Mouse (Mus musculus): Measurements from ENCODE around the gene Hist3h2a.

DNA sequence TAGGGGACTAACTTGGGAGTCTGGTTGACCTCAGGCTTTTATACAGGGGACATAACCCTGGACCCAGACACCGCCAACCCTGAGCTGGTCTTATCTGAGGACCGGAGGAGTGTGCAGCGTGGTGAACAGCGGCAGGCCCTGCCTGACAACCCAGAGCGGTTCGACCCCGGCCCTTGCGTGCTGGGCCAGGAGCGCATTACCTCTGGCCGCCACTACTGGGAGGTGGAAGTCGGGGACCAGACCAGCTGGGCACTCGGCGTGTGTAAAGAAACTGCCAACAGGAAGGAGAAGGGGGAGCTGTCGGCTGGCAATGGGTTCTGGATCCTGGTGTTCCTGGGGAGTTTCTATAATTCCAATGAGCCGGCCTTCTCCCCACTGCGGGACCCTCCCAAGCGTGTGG lies 35.7 kb downstream of the Hist3h2a start:
- no peak for TF ChIP-seq POLR2A (IDR thresholded peaks at IDR 0.05; ENCODE audit: low read depth, low read length)
- TF ChIP-seq CTCF (IDR thresholded peaks at IDR 0.05; ENCODE audit: extremely low read depth, insufficient read depth, insufficient read length, insufficient replicate concordance): no peak
